Mouse (Mus musculus) lung, postnatal 10 days (tissue): Measurements from ENCODE around the gene Dnajb3.
"Not testable (repeated sequence)": the region's sequence is repeated elsewhere in the genome, so short reads cannot be mapped to it uniquely, and the experiment has no call there.

ENCODE experiments used
- DNase-seq: peaks from one replicate; pipeline ENCODE4 v3.0.0; 2021

The Dnajb3 gene

GRCm38 (mm10) chr1:88213766-88214461 lies 8.3 kb upstream of the Dnajb3 start:
- DNase-seq = peak; percentile 30

- no peak for DNase-seq
Observed at GRCm38 (mm10) chr1:88213061-88213460, 7.5 kb upstream of the Dnajb3 start.

DNA sequence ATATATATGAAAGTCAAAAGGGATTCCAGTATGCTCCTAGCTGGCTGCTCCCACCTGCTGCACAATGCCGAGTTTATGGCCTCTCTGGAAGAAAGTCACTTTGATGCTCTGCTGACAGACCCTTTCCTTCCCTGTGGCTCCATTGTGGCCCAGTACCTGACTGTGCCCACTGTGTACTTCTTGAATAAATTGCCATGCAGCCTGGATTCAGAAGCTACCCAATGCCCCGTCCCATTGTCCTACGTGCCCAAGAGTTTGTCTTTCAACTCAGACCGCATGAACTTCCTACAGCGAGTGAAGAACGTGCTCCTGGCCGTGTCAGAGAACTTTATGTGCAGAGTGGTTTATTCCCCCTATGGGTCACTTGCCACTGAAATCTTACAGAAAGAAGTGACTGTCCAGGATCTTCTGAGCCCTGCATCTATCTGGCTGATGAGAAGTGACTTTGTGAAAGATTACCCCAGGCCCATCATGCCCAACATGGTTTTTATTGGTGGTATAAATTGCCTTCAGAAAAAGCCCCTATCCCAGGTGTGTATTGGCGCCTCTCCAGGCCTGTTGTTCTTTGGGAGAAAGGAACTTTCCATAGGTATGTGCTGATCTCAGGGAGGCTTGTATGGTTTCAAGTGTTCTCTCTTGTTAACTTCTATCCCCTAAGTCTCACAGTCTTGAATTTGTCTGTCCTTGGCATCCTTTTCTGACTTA lies 6.9 kb upstream of the Dnajb3 start:
- DNase-seq = peak; percentile 19

GRCm38 (mm10) chr1:88211812-88212211 lies 6.2 kb upstream of the Dnajb3 start, which contains the start of gene Ugt1a1:
TSS of gene Ugt1a1 (plus strand) at chr1:88211959.
- peak; percentile 12 for DNase-seq

GRCm38 (mm10) chr1:88206843-88207479 lies 1.4 kb upstream of the Dnajb3 start:
- DNase-seq = no peak

GRCm38 (mm10) chr1:88200456-88200855 lies 5.1 kb downstream of the Dnajb3 start, which contains the start of gene Ugt1a2:
TSS of gene Ugt1a2 (plus strand) at chr1:88200601.
- no peak for DNase-seq

GRCm38 (mm10) chr1:88199996-88200395 lies 5.6 kb downstream of the Dnajb3 start:
- DNase-seq = no peak

- no peak for DNase-seq
Observed at GRCm38 (mm10) chr1:88197443-88197842, 8.1 kb downstream of the Dnajb3 start.

GRCm38 (mm10) chr1:88195687-88196086 lies 9.9 kb downstream of the Dnajb3 start:
- no peak for DNase-seq

DNA sequence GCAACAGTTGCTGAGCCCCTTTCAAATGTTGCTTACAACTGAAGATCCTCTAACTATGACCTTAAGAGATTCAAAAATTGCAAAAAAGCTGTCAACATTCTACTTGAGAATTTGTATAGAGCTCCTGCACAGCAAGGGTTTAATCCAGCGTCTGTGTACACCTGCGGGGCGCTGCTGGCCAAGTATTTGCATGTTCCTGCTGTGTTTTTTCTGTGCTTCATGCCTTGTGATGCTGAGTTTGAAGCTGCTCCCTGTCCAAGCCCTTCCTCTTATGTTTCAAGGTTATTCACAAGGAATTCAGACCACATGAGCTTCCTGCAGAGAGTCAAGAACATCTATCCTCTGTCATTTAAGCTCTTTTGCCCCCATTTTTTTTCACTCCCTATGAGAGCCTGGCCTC lies 13.4 kb downstream of the Dnajb3 start:
- no peak for DNase-seq

DNA sequence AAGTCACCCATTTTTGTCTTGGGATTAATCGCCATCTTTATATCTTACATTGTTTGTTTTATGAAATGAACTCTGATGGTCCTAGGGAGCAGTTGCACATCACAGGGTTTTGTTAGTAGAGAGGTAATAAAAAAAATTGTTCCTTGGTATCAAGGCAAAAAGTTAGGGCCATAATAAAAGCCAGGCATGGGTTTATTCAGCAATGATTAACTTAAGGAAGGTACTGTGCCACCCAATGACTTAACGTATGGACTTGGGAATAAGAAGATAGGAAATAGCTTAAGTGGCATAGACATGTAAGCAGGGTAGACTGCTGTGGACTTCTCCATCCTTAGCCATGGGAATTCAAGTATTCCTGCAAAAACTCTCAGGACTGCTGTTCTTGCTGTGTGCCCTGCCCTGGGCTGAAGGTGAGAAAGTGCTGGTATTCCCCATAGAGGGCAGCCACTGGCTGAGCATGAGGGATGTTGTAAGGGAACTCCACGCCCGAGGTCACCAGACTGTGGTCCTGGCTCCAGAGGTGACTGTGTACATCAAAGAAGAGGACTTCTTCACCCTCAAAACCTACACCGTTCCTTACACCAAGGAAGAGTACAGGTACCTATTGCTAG lies 19.2 kb downstream of the Dnajb3 start:
- no peak for DNase-seq

DNA sequence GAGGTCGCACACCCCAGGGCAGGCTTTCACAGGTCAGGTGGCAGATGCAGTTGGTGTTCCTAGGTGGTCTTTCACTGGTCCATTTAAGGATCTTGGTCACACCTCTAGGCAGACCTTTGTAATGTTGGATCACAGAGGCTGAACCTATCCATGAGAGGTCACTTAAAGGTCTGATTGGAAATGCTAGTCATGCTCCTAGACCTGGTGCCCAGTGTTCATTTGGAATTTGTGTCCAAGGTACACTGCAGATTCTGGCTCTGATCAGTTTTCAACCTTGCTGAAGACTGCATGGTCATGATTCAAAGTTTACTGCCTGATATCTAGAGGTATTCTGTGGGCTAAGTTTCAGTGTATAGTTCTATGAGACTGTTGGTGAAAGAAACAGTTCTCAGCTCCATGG lies 25.9 kb downstream of the Dnajb3 start:
- DNase-seq = no peak

GRCm38 (mm10) chr1:88172190-88172589 lies 33.4 kb downstream of the Dnajb3 start:
- not testable (repeated sequence) for DNase-seq

- no peak for DNase-seq
Observed at GRCm38 (mm10) chr1:88165711-88166110, 39.9 kb downstream of the Dnajb3 start, which contains the start of gene Ugt1a5. TSS of gene Ugt1a5 (plus strand) at chr1:88166012.

GRCm38 (mm10) chr1:88158430-88158829 lies 47.2 kb downstream of the Dnajb3 start:
- DNase-seq = no peak
